Mouse (Mus musculus): ENCODE results near the gene Fyttd1.

DNA sequence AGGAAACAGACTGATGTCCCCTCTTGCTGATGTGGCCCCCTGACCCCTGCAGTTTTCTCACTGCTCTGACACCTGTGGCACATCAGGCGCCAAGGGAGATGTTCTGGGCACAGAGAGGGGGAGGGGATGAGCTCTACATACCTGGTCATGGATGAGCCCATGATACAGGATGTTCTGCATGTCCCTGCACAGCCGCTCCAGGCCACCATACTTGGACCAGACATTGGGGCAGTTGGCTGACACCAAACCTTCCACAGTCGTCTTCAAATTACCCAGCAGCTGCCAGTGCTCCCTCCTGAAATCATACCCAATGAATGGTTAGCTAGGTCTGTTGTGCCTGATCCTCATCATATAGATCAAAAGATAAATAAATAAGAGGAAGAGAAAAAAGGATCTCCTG lies 20.5 kb upstream of the Fyttd1 start:
- TF ChIP-seq CTCF (IDR thresholded peaks at IDR 0.05; ENCODE audit: insufficient read depth, low read depth, low read length) (no peak), POLR2A (IDR thresholded peaks at IDR 0.05; ENCODE audit: insufficient read depth, low read depth, low read length) (no peak)
